Mouse (Mus musculus): ENCODE results near the gene Nfia.

Nfia gene

GRCm38 (mm10) chr4:98104911-98105702, 332.6 kb downstream of the Nfia start:
- no peak for DNase-seq (ENCODE audit: low spot score)

GRCm38 (mm10) chr4:98105971-98106370, 333.4 kb downstream of the Nfia start:
- no peak for DNase-seq (ENCODE audit: low spot score)

DNA sequence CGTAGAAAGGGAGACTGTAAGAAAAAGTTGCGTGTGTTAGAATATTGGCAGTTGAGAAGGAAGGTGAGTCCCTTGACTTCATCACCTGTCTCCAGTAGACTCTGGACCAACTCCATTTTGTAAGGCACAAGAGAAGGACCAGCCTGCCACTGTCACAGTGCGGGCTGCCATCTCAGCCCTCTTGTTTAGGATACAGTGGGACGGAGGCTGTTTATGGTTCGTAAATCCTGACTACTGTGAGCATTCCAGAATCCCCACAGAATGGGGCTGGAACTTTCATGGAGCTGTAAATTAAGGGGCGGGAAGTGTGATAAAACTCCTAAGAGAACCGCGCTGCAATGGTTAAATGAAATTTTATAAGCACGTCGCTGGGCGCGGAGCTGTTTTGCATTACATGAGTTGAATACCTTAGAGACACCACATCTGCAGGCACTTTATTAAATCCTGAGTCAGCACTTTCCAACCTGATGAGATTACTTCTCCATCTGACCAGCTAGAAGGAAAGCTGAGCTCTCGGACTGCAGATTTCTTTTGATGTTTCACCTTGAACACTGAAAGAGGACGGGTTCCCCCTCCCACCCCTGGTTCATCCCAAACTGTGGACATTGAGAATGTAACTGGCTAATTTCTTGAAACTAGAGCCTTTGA, 334.0 kb downstream of the Nfia start:
- no peak for DNase-seq (ENCODE audit: low spot score)

DNA sequence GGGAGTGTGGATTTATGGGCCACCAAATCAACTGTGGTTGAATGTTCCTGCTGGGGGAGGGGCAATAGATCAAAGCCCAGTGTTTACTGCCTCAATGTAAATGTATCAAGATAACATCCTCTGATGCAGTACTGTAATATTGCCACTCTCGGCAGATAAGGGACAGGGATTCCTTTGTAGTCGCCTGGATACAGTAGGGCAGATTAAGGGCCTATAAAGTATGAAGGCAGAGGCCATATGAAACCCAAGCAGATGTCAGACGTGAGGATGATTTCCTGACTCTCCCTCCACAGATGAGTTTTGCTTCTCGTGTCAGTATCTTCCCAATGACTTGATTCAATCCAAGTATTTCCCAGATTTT, 334.5 kb downstream of the Nfia start:
- no peak for DNase-seq (ENCODE audit: low spot score)

DNA sequence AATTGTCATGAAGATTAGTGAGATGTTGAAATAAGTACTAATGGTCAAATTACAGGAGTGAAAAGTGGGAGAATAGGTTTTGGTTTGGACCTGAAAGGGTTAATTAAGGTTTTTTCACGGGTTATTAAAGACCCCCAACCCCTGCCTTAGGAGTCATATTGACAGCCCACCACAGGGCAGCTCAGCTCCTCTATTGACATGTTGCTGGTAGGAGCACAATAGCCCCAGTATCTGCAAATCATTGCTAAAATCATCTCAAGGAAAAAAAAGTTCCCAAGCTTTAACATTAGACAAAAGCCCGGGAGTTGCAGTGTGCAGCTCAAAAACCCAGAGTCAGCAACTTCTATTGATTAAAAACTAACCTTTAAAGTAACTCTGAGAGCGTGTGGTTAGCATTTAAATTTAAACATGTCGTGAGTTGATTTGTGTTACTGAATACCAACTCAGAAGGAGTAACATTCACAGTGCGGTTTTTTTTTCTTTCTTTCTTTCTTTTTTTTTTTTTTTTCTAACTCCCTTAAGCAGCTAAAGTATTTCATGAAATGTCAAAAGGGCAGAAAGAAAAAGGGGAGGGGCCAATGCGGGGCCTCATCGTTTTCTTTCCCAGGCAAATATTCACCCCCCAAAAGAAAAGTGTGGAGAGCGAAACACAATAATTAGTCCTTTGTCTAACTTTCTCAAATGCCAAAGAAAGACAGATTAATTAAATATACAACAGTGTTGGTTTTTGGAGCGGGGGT, 335.6 kb downstream of the Nfia start:
- no peak for DNase-seq (ENCODE audit: low spot score)

GRCm38 (mm10) chr4:98108676-98109016, 336.1 kb downstream of the Nfia start:
- peak; percentile 47 for DNase-seq (ENCODE audit: low spot score)

DNA sequence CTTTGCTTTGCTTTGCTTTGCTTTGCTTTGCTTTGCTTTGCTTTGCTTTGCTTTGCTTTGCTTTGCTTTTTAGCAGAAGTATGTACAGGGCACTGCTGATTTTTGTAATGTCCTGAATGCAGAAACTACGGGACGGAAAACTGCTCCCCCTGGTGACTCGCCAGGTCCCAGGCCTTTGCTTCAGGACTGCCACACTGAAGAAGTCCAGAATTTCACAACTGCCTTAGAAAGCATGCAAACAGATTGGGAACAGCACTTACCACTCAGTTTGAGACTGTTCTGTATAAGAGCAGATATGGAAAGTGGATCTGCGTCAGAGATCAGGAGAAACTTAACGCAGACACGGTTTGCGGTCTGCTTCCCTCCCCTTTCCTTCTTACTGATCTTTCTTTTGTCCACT, 336.5 kb downstream of the Nfia start:
- peak; percentile 89 for DNase-seq (ENCODE audit: low spot score)

GRCm38 (mm10) chr4:98109911-98110310, 337.4 kb downstream of the Nfia start:
- DNase-seq (ENCODE audit: low spot score): no peak

GRCm38 (mm10) chr4:98113289-98114024, 340.9 kb downstream of the Nfia start:
- no peak for DNase-seq (ENCODE audit: low spot score)

GRCm38 (mm10) chr4:98114966-98115365, 342.4 kb downstream of the Nfia start:
- no peak for DNase-seq (ENCODE audit: low spot score)

- DNase-seq (ENCODE audit: low spot score): no peak
Measured at GRCm38 (mm10) chr4:98115401-98115800, 342.9 kb downstream of the Nfia start.

DNA sequence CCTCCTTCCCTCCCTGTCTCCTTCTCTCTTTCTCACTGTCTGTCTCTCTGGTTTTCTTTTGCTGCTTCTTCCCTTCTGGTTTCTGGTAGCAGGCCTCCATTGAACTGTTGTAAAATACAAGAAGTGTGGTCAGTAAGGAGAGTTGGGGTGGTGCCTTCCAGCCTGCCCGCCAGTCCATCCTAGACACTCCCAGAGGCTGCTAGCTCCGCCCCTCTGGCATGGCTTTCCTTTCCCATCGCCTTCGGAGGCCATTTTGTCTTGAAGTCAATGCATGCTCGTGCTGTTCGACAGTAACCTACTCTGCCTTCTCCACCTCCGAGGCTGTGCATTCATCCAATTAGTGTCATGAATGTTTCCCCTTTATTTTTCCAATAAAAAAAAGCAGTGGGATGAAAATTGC, 343.5 kb downstream of the Nfia start:
- no peak for DNase-seq (ENCODE audit: low spot score)

DNA sequence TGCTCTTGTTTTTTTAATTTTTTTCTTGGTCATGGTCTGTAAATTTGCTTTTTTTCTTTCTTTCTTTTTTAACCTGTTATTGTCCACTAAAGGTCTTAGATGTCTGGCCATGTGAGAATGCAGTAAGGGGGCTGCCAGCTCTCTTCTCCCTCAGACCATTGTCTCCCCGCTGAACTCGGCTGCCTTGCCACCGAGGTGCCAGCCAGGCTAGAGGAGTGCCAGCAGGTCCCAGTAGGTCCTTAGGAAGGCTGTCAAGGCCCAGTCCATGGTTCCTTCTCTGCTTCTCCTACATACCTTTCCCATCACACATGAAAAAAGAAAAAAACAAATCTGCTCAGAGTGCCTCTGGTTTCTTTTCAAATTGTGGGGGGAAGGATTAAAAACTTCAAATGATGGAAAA, 345.6 kb downstream of the Nfia start:
- DNase-seq (ENCODE audit: low spot score): no peak

GRCm38 (mm10) chr4:98118761-98119675, 346.5 kb downstream of the Nfia start:
- DNase-seq (ENCODE audit: low spot score): no peak

GRCm38 (mm10) chr4:98119949-98120531, 347.5 kb downstream of the Nfia start:
- no peak for DNase-seq (ENCODE audit: low spot score)

DNA sequence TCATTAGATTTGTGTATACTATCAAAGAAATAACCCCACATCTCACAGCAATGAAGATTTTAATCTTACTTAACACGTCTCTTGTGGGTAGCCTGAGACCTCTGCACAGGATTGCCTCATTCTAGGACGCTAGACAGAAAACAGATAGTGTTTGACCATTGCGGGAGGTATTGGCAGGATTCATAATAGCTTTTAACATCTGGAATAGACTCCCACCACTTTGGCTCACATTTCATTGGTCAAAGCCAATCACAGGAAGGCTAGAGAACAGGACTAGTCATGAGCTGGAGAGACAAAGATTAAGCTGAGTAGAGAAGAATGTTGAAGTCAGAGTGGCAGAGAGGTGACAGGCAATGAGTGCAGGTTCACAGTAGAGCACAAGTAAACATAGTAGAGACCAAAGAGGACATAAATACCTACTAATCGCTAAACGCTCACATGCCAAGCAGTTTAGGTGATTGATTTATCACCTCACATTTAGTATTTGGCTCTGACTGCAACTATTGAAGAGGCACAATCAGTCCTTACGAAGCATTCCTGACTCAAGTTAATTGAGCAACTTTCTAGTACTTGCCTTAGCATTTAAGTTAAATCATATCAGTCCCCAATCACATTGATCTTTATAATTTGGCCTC, 348.3 kb downstream of the Nfia start:
- DNase-seq (ENCODE audit: low spot score): no peak

GRCm38 (mm10) chr4:98126003-98126677, 353.6 kb downstream of the Nfia start:
- no peak for DNase-seq (ENCODE audit: low spot score)

GRCm38 (mm10) chr4:98130798-98131197, 358.3 kb downstream of the Nfia start:
- DNase-seq (ENCODE audit: low spot score): no peak

DNA sequence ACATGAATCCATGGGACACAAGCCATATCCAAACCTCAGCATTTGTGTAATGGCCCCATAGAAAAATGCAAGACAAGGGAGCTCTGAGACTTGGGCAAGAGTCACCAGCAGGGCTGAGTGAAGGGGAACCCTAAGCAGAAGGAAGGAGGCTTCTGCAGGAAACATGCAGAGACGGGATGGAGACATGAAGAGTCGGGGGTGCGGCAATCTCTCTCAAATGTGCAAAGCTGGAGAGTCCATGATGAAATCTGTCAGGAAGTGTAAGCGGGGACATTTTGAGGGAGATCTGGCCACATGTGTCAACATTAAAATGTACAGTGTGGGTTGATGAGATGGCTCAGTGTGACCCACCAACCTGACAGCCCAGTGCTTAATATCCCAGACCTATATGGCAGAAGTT, 361.5 kb downstream of the Nfia start:
- no peak for DNase-seq (ENCODE audit: low spot score)

DNA sequence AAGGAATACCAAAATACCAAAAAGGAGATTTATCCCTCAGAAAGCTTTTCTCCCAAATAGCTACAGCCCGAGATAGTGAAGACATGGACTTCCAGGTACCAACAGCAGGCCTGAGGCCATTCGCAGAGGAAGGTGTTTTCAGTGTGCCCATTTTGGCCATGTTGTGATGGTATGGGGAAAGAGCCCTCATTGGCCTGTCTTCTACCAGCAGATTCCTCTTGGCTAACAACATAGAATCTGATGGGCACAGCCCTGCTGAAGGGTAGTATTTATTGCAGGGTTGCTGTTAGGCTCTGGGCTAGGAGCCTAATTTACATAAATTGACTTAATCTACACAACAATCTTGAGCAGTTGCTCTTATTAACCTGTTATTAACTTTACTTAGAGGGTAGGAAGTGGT, 363.5 kb downstream of the Nfia start:
- no peak for DNase-seq (ENCODE audit: low spot score)
